Mouse (Mus musculus): Measurements from ENCODE around the gene Hey2.
A peak's percentile ranks its signal among the peaks of the same experiment; 100 is the strongest.

Hey2 gene

DNA sequence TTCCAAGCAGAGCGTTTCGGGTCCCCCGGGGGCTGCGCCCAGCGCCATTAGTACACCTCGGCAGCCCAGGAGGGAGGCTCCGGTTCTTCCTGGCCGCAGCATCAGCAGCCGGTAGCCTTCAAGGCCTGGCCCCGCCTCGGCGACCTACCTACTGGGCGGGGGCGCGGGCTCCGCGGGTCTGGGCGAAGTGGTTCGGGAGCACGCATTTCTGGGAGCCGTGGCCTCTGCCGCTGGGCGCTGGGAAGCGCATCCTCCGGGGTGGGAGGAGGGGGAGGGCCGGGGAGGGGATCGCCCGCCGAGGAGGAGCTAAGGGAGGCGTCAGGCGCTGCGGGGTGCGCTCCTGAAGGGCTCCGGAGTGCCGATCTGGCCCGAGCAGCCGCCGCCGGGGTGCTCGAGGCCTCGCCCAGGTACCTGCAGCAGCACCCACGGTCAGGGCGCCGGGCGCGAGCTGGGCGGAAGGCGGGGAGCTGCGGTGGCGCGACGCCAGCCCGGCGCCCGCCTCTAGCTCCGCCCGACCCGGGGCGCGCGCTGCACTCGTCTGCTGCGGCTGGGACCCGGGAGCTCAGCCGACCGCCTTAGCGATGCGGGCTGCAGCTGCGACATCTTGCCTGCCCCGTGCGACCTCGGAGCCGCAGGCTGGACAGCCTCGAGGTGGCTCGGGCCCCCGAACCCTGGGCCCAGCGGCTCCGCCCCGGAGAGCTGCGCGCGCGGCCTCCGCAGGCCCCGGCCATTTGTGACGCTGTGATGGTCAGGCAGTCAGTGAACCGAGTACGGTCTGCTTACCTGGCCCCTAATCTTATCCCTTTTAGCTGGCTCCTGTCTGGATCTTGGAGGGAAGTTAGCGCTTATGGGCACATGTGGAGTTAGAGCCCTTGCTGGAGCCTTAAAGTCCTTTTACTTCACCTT is 39.7 kb downstream of the Hey2 start, which contains the start of gene Ncoa7:
Gene Ncoa7 (minus strand): TSS at position 646 of the 906 bp plus-strand sequence.
- no peaks in the 10 kb centered on the region for H3K36me3 ChIP-seq (ENCODE audit: control insufficient read depth, insufficient read depth, low read length, poor library complexity, severe bottlenecking)
- peak; percentile 81 for DNase-seq (ENCODE audit: low read depth, low spot score)
- H3K27me3 ChIP-seq (ENCODE audit: control insufficient read depth, insufficient read depth, low read length, poor library complexity, severe bottlenecking), result no peaks in the 10 kb centered on the region

DNA sequence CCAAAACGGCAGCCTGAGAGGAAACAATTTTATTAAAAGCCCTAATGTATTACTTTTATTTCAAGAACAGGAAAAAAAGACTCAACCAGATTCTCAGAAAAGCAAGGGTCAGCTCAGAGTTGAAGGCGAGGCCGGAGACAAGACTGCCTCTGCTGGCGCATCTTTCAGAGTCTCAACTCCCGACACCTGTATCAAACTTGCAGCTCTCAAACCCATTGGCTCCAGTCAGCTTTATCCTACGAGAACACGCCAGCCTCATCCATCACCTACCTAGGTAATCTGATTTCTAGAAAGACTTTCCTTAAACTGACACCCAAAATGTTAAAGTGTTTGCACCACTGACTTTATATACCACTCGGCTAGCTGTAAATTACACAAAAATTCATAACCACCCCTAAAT is 40.6 kb downstream of the Hey2 start:
- H3K27me3 ChIP-seq (ENCODE audit: control insufficient read depth, insufficient read depth, low read length, poor library complexity, severe bottlenecking), result no peaks in the 10 kb centered on the region
- H3K36me3 ChIP-seq (ENCODE audit: control insufficient read depth, insufficient read depth, low read length, poor library complexity, severe bottlenecking), result no peaks in the 10 kb centered on the region
- peak; percentile 43 for DNase-seq (ENCODE audit: low read depth, low spot score)

DNA sequence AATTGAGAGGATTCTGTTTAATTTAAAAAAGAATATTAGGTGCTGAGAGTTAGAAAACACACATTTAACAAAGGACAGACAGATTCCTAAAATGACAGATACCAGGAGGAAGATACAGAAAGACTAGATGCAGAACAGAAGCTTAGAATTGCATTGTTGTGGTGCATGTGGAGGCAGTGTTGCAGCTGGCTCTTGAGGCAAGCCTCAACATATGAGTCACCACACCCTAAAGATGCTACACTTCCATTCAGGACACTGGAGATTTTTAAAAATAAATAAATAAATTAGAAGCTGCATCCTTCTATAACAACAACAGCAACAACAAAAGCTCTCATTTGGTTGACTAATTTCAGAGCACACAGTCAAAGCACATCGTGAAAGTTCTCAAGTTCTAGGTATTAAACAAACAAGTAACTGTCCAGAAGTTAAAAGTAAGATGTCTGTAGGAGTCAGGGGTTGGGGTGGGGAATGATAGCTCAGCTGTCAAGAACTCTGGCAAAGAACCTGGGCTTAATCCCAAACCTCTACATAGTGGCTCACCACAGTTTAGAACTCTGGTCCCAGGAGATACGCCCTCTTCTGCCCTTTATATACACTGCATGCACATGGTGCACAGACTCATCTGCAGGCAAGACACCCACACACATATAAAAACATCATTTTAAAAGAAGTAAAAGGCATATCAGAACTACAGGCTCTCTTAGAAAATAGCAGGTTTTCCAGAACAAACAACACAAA is 42.7 kb downstream of the Hey2 start:
- H3K27me3 ChIP-seq (ENCODE audit: control insufficient read depth, insufficient read depth, low read length, poor library complexity, severe bottlenecking), result no peaks in the 10 kb centered on the region

DNA sequence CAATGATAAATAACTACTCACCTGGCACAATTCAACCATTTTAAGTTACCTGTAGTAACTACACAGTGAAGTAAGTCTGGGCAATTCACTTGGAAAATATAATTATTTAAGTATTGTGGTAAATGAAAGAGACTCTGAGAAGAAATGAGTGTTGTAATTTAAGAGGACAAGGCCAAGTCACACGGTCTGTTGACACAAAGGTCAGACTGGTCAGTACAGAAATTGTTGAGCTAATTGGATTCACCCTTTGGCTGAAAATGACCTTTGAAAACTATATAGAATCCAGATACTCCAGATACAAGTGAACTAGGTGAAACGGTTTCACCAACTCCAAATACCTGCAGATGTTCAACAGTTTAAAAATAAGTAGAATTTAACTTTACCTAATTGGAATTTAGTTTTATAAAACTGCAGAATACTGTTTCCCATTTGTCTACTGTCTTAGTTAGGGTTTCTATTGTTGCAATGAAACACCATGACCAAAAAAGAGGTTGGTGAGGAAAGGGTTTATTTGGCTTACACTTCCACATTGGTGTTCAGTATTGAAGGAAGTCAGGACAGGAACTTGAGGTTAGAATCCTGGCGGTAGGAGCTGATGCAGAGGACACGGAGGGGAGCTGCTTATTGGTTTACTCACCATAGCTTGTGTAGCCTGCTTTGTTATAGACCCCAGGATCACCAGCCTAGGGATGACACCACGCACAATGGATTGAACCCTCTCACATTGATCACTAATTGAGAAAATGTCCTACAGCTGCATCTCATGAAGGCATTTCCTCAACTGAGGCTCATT is 45.9 kb downstream of the Hey2 start:
- DNase-seq (ENCODE audit: low read depth, low spot score), result no peak
- 0 out of 2 replicates have a peak, but pooled peaks cover 1% of the 10 kb centered on the region for H3K36me3 ChIP-seq (ENCODE audit: control insufficient read depth, insufficient read depth, low read length, poor library complexity, severe bottlenecking)
- no peaks in the 10 kb centered on the region for H3K27me3 ChIP-seq (ENCODE audit: control insufficient read depth, insufficient read depth, low read length, poor library complexity, severe bottlenecking)

More for the DNA sequence above, 42.7 kb downstream of the Hey2 start:
- no peak for DNase-seq (ENCODE audit: low read depth, low spot score)
- 0 out of 2 replicates have a peak, but pooled peaks cover 1% of the 10 kb centered on the region for H3K36me3 ChIP-seq (ENCODE audit: control insufficient read depth, insufficient read depth, low read length, poor library complexity, severe bottlenecking)

DNA sequence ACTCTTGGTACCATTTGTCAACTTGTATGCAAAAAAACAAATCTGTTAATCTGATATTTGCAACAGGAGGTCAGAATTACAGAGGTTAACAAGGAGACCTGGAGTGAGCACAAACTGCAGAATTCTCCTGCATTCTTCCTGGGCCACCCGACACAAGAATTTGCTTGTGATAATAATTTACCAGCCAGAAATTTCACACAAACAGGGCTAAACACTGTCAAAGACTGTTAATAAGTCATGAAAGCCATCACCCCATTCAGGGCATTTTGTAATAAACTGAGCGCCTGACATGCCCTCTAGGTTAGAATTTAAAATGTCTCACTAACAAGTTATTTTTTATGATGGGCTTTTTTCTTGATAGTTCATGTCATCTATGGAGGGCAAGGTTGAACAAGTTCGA is 51.6 kb downstream of the Hey2 start:
- H3K27me3 ChIP-seq (ENCODE audit: control insufficient read depth, insufficient read depth, low read length, poor library complexity, severe bottlenecking), result no peaks in the 10 kb centered on the region
- H3K36me3 ChIP-seq (ENCODE audit: control insufficient read depth, insufficient read depth, low read length, poor library complexity, severe bottlenecking), result 0 out of 2 replicates have a peak, but pooled peaks cover 1% of the 10 kb centered on the region
- DNase-seq (ENCODE audit: low read depth, low spot score), result no peak

DNA sequence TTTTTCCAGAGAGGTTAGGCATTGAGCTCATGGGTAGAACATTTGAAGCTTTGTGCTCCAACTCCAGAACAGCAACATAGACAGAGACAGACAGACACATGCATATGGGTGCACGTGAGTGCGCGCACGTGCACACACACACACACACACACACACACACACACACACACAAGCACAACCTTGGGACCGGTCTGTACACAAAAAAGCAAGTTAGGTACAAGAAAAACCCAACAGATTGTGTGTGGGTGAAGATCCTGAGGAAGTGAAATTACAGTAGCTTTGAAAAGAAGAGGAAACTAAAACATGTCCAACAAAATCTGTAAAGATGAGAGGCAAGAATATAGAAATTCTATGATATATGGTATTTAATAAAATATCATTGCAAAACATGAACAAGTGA is 53.1 kb downstream of the Hey2 start:
- peak; percentile 26 for DNase-seq (ENCODE audit: low read depth, low spot score)
- Histone ChIP-seq H3K36me3 (ENCODE audit: control insufficient read depth, insufficient read depth, low read length, poor library complexity, severe bottlenecking) (no peaks in the 10 kb centered on the region), H3K27me3 (ENCODE audit: control insufficient read depth, insufficient read depth, low read length, poor library complexity, severe bottlenecking) (no peaks in the 10 kb centered on the region)

DNA sequence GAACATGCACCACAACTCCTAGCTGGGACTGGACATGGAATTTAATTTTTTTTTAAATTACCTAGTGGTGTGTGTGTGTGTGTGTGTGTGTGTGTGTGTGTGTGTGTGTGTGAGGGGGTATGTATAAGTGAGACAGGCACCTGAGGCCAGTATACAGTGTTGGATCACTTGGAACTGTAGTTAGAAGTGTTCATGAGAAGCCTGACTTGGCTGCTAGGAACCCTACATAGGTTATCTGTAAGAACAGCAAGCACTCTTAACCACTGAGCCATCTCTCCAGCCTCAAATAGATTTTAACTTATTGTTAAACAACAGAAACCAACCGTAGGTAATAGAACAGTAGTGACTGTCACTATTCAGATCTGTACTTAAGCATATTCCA is 54.3 kb downstream of the Hey2 start:
- H3K27me3 ChIP-seq (ENCODE audit: control insufficient read depth, insufficient read depth, low read length, poor library complexity, severe bottlenecking), result no peaks in the 10 kb centered on the region
- no peaks in the 10 kb centered on the region for H3K36me3 ChIP-seq (ENCODE audit: control insufficient read depth, insufficient read depth, low read length, poor library complexity, severe bottlenecking)
- no peak for DNase-seq (ENCODE audit: low read depth, low spot score)

DNA sequence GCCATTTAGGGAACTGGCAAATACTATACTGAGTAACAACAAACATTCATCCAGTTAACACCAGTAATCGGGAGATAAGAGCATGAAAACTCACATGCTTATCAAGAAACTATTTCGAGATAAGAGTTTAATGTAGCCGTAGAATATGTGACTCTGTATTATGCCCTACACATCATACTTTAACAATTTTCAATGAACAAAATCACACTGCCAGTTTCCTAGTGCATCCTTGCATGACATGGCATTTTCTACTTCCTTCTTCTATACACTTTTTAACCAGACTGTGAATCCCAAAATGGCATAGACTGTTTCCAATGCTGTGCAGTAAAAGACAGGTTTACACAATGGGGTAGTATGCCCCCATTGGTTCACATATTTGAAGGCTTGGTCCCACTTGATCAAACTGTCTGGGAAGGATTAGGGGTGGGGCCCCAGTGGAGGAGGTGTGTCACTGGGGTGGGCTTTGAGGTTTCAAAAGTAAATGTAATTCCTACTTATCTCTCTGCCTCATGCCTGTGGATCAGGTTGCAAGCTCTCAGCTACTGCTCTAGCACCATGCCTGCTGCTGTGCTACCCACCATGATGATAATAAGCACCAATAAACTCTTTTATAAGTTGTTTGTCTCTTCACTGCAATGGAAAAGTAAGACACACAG is 54.8 kb downstream of the Hey2 start:
- Histone ChIP-seq H3K27me3 (ENCODE audit: control insufficient read depth, insufficient read depth, low read length, poor library complexity, severe bottlenecking) (no peaks in the 10 kb centered on the region), H3K36me3 (ENCODE audit: control insufficient read depth, insufficient read depth, low read length, poor library complexity, severe bottlenecking) (no peaks in the 10 kb centered on the region)
- no peak for DNase-seq (ENCODE audit: low read depth, low spot score)

DNA sequence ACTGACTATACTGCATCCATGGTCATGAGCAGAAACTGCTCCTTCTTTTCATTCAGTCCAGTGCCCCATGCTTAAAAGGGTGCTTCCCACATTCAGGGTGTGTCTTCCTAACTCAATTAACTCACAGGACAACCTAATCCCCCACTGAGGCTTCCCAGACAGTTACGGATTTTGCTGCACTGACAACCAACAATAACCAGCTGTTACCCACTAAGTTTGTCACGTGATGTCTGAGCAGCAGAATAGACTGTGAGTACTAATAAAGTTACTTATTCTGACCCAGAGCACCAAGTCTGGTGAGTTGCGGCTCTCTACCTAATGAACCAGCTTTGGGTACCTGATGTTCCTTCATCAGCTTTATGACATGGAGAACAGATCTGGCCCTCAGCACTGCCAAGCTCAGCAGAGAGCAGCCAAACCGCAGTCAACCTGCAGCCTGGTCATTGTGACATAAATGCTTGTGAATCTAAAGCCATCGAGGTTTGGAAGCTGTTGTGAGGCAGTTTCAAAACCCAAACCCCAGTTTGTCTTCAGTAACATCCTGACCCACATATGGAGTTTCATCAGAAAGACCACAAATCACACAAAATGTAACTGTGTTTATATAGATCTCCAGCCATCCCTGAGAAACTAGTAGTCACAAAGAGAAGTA is 56.4 kb downstream of the Hey2 start:
- Histone ChIP-seq H3K36me3 (ENCODE audit: control insufficient read depth, insufficient read depth, low read length, poor library complexity, severe bottlenecking) (no peaks in the 10 kb centered on the region), H3K27me3 (ENCODE audit: control insufficient read depth, insufficient read depth, low read length, poor library complexity, severe bottlenecking) (no peaks in the 10 kb centered on the region)
- no peak for DNase-seq (ENCODE audit: low read depth, low spot score)
